Mouse (Mus musculus): ENCODE data around the gene Gm16506.
"Not testable (repeated sequence)": the region's sequence is repeated elsewhere in the genome, so short reads cannot be mapped to it uniquely, and the experiment has no call there.

The Gm16506 gene

GRCm38 (mm10) chr14:43727385-43727784 is at the start of gene Gm16506:
Gm16506 (minus strand) TSS chr14:43727485.
- not testable (repeated sequence) for DNase-seq

GRCm38 (mm10) chr14:43747566-43747965 is 20.3 kb upstream of the Gm16506 start, which contains the start of gene Gm6526:
Gm6526 (plus strand) TSS chr14:43747866.
- DNase-seq, result not testable (repeated sequence)

GRCm38 (mm10) chr14:43697621-43698020 is 29.7 kb downstream of the Gm16506 start, which contains the start of gene Gm7324:
Gm7324 (plus strand) TSS chr14:43697828.
- DNase-seq, result not testable (repeated sequence)

- DNase-seq, result not testable (repeated sequence)
These were observed 50.2 kb downstream of the Gm16506 start, which contains the start of gene Gm8165 for GRCm38 (mm10) chr14:43677099-43677498. Gm8165 (minus strand) TSS chr14:43677199.

Measured in thymus, adult 18-20 months (tissue).